Mouse (Mus musculus) CH12.LX (cell line): ENCODE measurements around the gene St7. TPM values are rescaled to one million over a fixed set of nuclear protein-coding genes. Genes with fewer than 3 reads are reported as not detected.

Experiments used
- DNase-seq: peaks from one replicate; pipeline ENCODE4 v3.0.0-alpha.2; 2013; ENCODE audit errors: extremely low read depth
- H3K27ac ChIP-seq: 2 replicates; pipeline ENCODE4 v1.5.1; 2012; ENCODE audit warnings: low read depth, mild to moderate bottlenecking, control low read depth, moderate library complexity; ENCODE audit not compliant: insufficient read depth
- H3K27me3 ChIP-seq: replicated peaks from 2 replicates; pipeline ENCODE3; 2012; ENCODE audit warnings: inconsistent platforms
- H3K36me3 ChIP-seq, 2 experiments: replicated peaks in 1 of 2; 2 replicates each; pipeline versions ENCODE3 to v1.6.1; 2012; ENCODE audit warnings: inconsistent platforms in 1 of 2, low read length in 1 of 2, mild to moderate bottlenecking in 1 of 2, mixed read lengths in 1 of 2, moderate library complexity in 1 of 2; ENCODE audit not compliant: control insufficient read depth in 1 of 2, insufficient read depth in 1 of 2
- H3K4me1 ChIP-seq, 2 experiments: 2 replicates each; pipeline ENCODE4 v1.6.1; 2012; ENCODE audit warnings: inconsistent platforms in 1 of 2, moderate library complexity in 1 of 2; ENCODE audit not compliant: insufficient read depth in 2 of 2, control insufficient read depth in 1 of 2
- H3K4me2 ChIP-seq: 2 replicates; pipeline ENCODE4 v1.6.1; 2012; ENCODE audit warnings: low read depth, mild to moderate bottlenecking, control low read depth; ENCODE audit not compliant: poor library complexity, insufficient read depth, severe bottlenecking
- H3K4me3 ChIP-seq, 3 experiments: fragments of 150-350 bp in 1 of 3; sonication (generic) in 1 of 3; replicated peaks in 1 of 3; 2 replicates each; pipeline versions ENCODE3 to v1.5.1; 2011 to 2012; ENCODE audit warnings: low read depth in 2 of 3, low read length in 2 of 3, mild to moderate bottlenecking in 2 of 3, moderate library complexity in 2 of 3, control low read depth in 1 of 3, improper control_type of control experiment in 1 of 3, inconsistent platforms in 1 of 3, mixed read lengths in 1 of 3; ENCODE audit not compliant: poor library complexity in 1 of 3
- H3K79me2 ChIP-seq: replicated peaks from 2 replicates; pipeline ENCODE4 v1.6.1; 2012; ENCODE audit warnings: mild to moderate bottlenecking, moderate library complexity; ENCODE audit not compliant: control insufficient read depth, poor library complexity, insufficient read depth, severe bottlenecking; ENCODE audit errors: extremely low read depth
- H3K9ac ChIP-seq: 2 replicates; pipeline ENCODE4 v1.6.1; 2012; ENCODE audit warnings: low read depth, mild to moderate bottlenecking, control low read depth, moderate library complexity; ENCODE audit not compliant: insufficient read depth
- H3K9me3 ChIP-seq: replicated peaks from 2 replicates; pipeline ENCODE3; 2012; ENCODE audit warnings: low read length, inconsistent platforms, mixed read lengths
- BHLHE40 ChIP-seq: IDR thresholded peaks from 2 replicates; pipeline ENCODE4 v1.6.1; 2011; ENCODE audit warnings: mild to moderate bottlenecking, low read depth, low read length, improper control_type of control experiment
- E2F4 ChIP-seq: IDR thresholded peaks from 2 replicates; pipeline ENCODE4 v1.6.1; 2011; ENCODE audit warnings: low read depth, low read length, improper control_type of control experiment; ENCODE audit not compliant: insufficient replicate concordance
- ELF1 ChIP-seq: IDR thresholded peaks from 2 replicates; pipeline ENCODE4 v1.6.1; 2014; ENCODE audit warnings: low read depth, mild to moderate bottlenecking, inconsistent platforms, low read length, improper control_type of control experiment
- EP300 ChIP-seq: IDR thresholded peaks from 2 replicates; pipeline ENCODE4 v1.6.1; 2011; ENCODE audit warnings: low read length, improper control_type of control experiment
- GABPA ChIP-seq: IDR thresholded peaks from 2 replicates; pipeline ENCODE4 v1.6.1; 2012; ENCODE audit warnings: low read depth, low read length, improper control_type of control experiment, inconsistent platforms; ENCODE audit not compliant: insufficient replicate concordance
- HCFC1 ChIP-seq: IDR thresholded peaks from 2 replicates; pipeline ENCODE4 v1.6.1; 2012; ENCODE audit warnings: low read depth, mild to moderate bottlenecking, inconsistent platforms, low read length, improper control_type of control experiment
- IRF4 ChIP-seq: IDR thresholded peaks from 2 replicates; pipeline ENCODE4 v1.6.1; 2014; ENCODE audit warnings: low read depth, mild to moderate bottlenecking, inconsistent platforms, low read length, improper control_type of control experiment
- JUN ChIP-seq: IDR thresholded peaks from 2 replicates; pipeline ENCODE4 v1.6.1; 2011; ENCODE audit warnings: low read depth, mild to moderate bottlenecking, low read length, improper control_type of control experiment, moderate library complexity; ENCODE audit not compliant: insufficient read depth
- JUND ChIP-seq: conservative IDR thresholded peaks from 2 replicates; pipeline ENCODE4 v1.6.1; 2011; ENCODE audit warnings: low read depth, low read length, improper control_type of control experiment
- KAT2A ChIP-seq: IDR thresholded peaks from 2 replicates; pipeline ENCODE4 v1.6.1; 2012; ENCODE audit warnings: low read length, improper control_type of control experiment, inconsistent platforms; ENCODE audit not compliant: insufficient replicate concordance
- MAZ ChIP-seq: IDR thresholded peaks from 2 replicates; pipeline ENCODE4 v1.6.1; 2012; ENCODE audit warnings: low read depth, mild to moderate bottlenecking, inconsistent platforms, low read length, improper control_type of control experiment, moderate library complexity
- MEF2A ChIP-seq: IDR thresholded peaks from 2 replicates; pipeline ENCODE4 v1.6.1; 2014; ENCODE audit warnings: low read depth, mild to moderate bottlenecking, inconsistent platforms, low read length, improper control_type of control experiment, borderline replicate concordance
- MYC ChIP-seq: IDR thresholded peaks from 2 replicates; pipeline ENCODE4 v1.6.1; 2011; ENCODE audit warnings: low read depth, mild to moderate bottlenecking, improper control_type of control experiment, low read length
- NELFE ChIP-seq: IDR thresholded peaks from 2 replicates; pipeline ENCODE4 v1.6.1; 2011; ENCODE audit warnings: low read depth, low read length, improper control_type of control experiment
- NRF1 ChIP-seq: IDR thresholded peaks from 2 replicates; pipeline ENCODE4 v1.6.1; 2014; ENCODE audit warnings: low read depth, mild to moderate bottlenecking, inconsistent platforms, low read length, improper control_type of control experiment, moderate library complexity
- PAX5 ChIP-seq: IDR thresholded peaks from 2 replicates; pipeline ENCODE4 v1.6.1; 2012; ENCODE audit warnings: low read length, inconsistent platforms, mixed read lengths
- POLR2A ChIP-seq: IDR thresholded peaks from 2 replicates; pipeline ENCODE4 v1.6.1; 2011; ENCODE audit warnings: low read depth, mild to moderate bottlenecking, improper control_type of control experiment, low read length
- RCOR1 ChIP-seq: conservative IDR thresholded peaks from 2 replicates; pipeline ENCODE4 v1.6.1; 2012; ENCODE audit warnings: low read depth, mild to moderate bottlenecking, inconsistent platforms, low read length, improper control_type of control experiment
- SIN3A ChIP-seq: IDR thresholded peaks from 2 replicates; pipeline ENCODE4 v1.6.1; 2012; ENCODE audit warnings: low read length, improper control_type of control experiment, inconsistent platforms
- SMC3 ChIP-seq: IDR thresholded peaks from 2 replicates; pipeline ENCODE4 v1.6.1; 2011; ENCODE audit warnings: low read depth, low read length, improper control_type of control experiment
- TBP ChIP-seq: conservative IDR thresholded peaks from 2 replicates; pipeline ENCODE4 v1.6.1; 2011; ENCODE audit warnings: low read depth, low read length, improper control_type of control experiment
- TCF12 ChIP-seq: IDR thresholded peaks from 2 replicates; pipeline ENCODE4 v1.6.1; 2014; ENCODE audit warnings: low read depth, mild to moderate bottlenecking, inconsistent platforms, low read length, improper control_type of control experiment
- UBTF ChIP-seq: IDR thresholded peaks from 2 replicates; pipeline ENCODE4 v1.6.1; 2012; ENCODE audit warnings: low read depth, mild to moderate bottlenecking, inconsistent platforms, low read length, improper control_type of control experiment, moderate library complexity
- USF1 ChIP-seq: IDR thresholded peaks from 2 replicates; pipeline ENCODE4 v1.6.1; 2014; ENCODE audit warnings: low read depth, mild to moderate bottlenecking, inconsistent platforms, low read length, improper control_type of control experiment
- USF2 ChIP-seq: conservative IDR thresholded peaks from 2 replicates; pipeline ENCODE4 v1.6.1; 2011; ENCODE audit warnings: low read depth, low read length, improper control_type of control experiment
- ZC3H11A ChIP-seq: IDR thresholded peaks from 2 replicates; pipeline ENCODE4 v1.6.1; 2012; ENCODE audit warnings: low read depth, mild to moderate bottlenecking, inconsistent platforms, low read length, improper control_type of control experiment
- ZKSCAN1 ChIP-seq: IDR thresholded peaks from 2 replicates; pipeline ENCODE4 v1.6.1; 2012; ENCODE audit warnings: low read depth, inconsistent platforms, low read length, improper control_type of control experiment, borderline replicate concordance
- ZMIZ1 ChIP-seq: IDR thresholded peaks from 2 replicates; pipeline ENCODE4 v1.6.1; 2012; ENCODE audit warnings: low read depth, mild to moderate bottlenecking, inconsistent platforms, low read length, improper control_type of control experiment
- ZNF384 ChIP-seq: IDR thresholded peaks from 2 replicates; pipeline ENCODE4 v1.6.1; 2012; ENCODE audit warnings: low read depth, low read length, improper control_type of control experiment, inconsistent platforms
- dilution Hi-C: fragments of 300-500 bp; cut with MboI; formaldehyde crosslinking; loops from 2 replicates; pipeline ENCODE4 v1.14.3; 2020; ENCODE audit warnings: low sequenced_read_pairs; ENCODE audit not compliant: extremely low pct_unique_long_range_greater_than_20kb, extremely low pct_ligation_motif_present
- in situ Hi-C: fragments of 300-500 bp; cut with MboI; formaldehyde crosslinking; loops from 3 replicates; pipeline ENCODE4 v1.14.3; 2019; ENCODE audit warnings: low sequenced_read_pairs, low pct_ligation_motif_present, low pct_unique_long_range_greater_than_20kb, mixed read lengths
- polyA plus RNA-seq: library from polyadenylated mRNA; unstranded; fragments of >175 nt; gene quantifications from 2 replicates; pipeline ENCODE4 v1.2.1, GENCODE M21; 2012; ENCODE audit warnings: low read depth; ENCODE audit not compliant: insufficient read length
- total RNA-seq, 2 experiments: library from RNA; depleted of rRNA; stranded (reverse); fragments of 300-350 nt in 1 of 2; fragments of >200 nt in 1 of 2; gene quantifications; 2 replicates each; pipeline ENCODE4 v1.2.3; 2012 to 2014

The St7 gene
- total and polyA plus RNA-seq, 3 experiments, result 33.9 to 64.1 (median 35.3) TPM

DNA sequence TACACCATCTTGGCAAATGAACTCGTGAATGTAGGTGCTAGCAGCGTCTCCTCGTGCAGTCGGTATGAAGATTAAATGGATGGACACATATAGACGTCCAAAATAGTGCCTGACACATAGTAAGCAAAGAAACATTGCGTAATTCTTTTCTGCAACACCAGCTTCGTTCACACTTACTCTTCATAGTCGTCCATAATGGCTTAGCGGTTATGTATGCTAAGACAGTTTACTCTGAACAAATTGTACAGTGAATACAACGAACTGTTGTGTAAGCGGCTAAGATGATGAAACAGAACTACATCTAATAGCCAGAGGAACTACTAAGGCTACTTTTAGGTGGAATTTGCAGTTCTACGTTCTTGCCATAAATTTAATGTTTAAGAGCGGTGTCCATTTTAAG is 55.0 kb downstream of the St7 start:
- no peak for DNase-seq
- TF ChIP-seq USF2, result no peak
- no peak for TF ChIP-seq SIN3A
- no peak for TF ChIP-seq TBP
- no peak for TF ChIP-seq GABPA
- TF ChIP-seq POLR2A, result no peak
- TF ChIP-seq HCFC1, result no peak
- no peak for TF ChIP-seq TCF12
- no peak for TF ChIP-seq NRF1
- TF ChIP-seq PAX5, result no peak
- no peak for TF ChIP-seq RCOR1
- no peak for TF ChIP-seq SMC3
- TF ChIP-seq MAZ, result no peak
- no peak for TF ChIP-seq UBTF
- TF ChIP-seq MEF2A, result no peak
- dilution Hi-C loops, result no loop called here
- Histone ChIP-seq H3K4me2 (no peak overlapping the region), H3K4me3 (no peak overlapping the region), H3K4me1 (peaks cover 11 to 57% of the 10 kb centered on the region in 2 experiments), H3K9ac (no peak overlapping the region), H3K9me3 (no peaks in the 10 kb centered on the region), H3K27me3 (no peaks in the 10 kb centered on the region), H3K36me3 (peaks cover 0 to 6% of the 10 kb centered on the region in 2 experiments), H3K27ac (no peak overlapping the region), H3K79me2 (peaks cover 18% of the 10 kb centered on the region)
- in situ Hi-C loops, result loop anchor here (25.0 kb wide), 1 partner anchor 690 kb away; no protein-coding TSS in a partner anchor

DNA sequence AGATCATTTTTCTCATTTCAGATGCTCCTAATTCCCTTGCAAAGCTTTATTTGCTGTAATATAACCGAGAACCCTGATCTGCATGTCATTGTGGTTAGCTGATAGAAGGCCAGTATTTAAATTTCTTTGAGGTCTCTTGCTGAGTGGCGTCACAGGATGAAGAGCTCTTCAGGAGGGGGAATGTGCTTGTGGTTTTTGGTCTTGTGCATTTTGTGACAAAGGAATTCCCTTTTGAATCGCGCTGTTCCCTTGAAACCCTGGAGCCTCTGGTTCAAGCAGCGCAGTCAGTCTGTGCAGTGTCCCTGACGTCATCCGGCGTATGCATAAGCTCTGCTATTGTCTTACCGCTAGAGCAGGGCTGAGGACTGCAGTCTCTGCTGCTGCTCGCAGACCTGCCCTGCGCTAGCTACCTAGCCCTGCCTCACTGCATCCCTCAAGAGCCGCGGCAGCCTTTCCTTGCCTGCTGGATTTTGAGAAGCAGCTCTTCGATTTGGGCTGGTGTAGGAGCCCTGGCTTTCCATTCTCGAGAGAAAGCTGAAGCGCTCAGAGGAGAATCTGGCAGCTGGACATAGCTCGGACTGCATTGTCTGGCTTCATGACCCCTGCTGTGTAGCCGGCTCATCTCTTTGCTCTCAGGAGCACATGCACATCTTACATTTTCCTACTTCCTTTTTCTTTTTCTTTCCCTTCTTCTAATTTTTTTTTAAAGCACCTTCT is 56.3 kb downstream of the St7 start:
- peak; percentile 95 for DNase-seq
- H3K79me2 ChIP-seq, result peaks cover 23% of the 10 kb centered on the region
- in situ Hi-C loops, result loop anchor here (25.0 kb wide), 1 partner anchor 688 kb away; no protein-coding TSS in a partner anchor
- H3K4me1 ChIP-seq, result peaks cover 9 to 55% of the 10 kb centered on the region in 2 experiments
- H3K4me3 ChIP-seq, result peak overlapping the region; percentile 53 to 62 (median 55)
- peak overlapping the region; percentile 44; the same call in 1 of the 2 replicates for H3K9ac ChIP-seq
- peak overlapping the region; percentile 24; the same call in 1 of the 2 replicates for H3K4me2 ChIP-seq
- peaks cover 2 to 11% of the 10 kb centered on the region in 2 experiments for H3K36me3 ChIP-seq
- H3K9me3 ChIP-seq, result no peaks in the 10 kb centered on the region
- no peaks in the 10 kb centered on the region for H3K27me3 ChIP-seq
- peak overlapping the region; percentile 79 for H3K27ac ChIP-seq
- dilution Hi-C loops, result no loop called here
- no peak; the same call in 1 of the 2 replicates for TF ChIP-seq JUND
- peak; percentile 75; the same call in 1 of the 2 replicates for TF ChIP-seq TCF12
- peak; percentile 36; the same call in 1 of the 2 replicates for TF ChIP-seq MYC
- TF ChIP-seq PAX5, result no peak
- TF ChIP-seq NELFE, result peak; percentile 65; the same call in 1 of the 2 replicates
- no peak for TF ChIP-seq ELF1
- 0 out of 2 replicates have a peak, but pooled peaks have one; percentile 8 for TF ChIP-seq SMC3
- TF ChIP-seq IRF4, result peak; percentile 77
- no peak for TF ChIP-seq USF1
- TF ChIP-seq BHLHE40, result peak; percentile 98
- TF ChIP-seq EP300, result peak; percentile 67
- no peak for TF ChIP-seq GABPA
- TF ChIP-seq ZMIZ1, result peak; percentile 68
- peak; percentile 79 for TF ChIP-seq MEF2A
- peak; percentile 11; the same call in 1 of the 2 replicates for TF ChIP-seq NRF1
- TF ChIP-seq JUN, result peak; percentile 70; the same call in 1 of the 2 replicates
- no peak; the same call in 1 of the 2 replicates for TF ChIP-seq RCOR1
- TF ChIP-seq ZNF384, result no peak; the same call in 1 of the 2 replicates
- TF ChIP-seq KAT2A, result no peak
- TF ChIP-seq ZKSCAN1, result no peak
- TF ChIP-seq SIN3A, result no peak; the same call in 1 of the 2 replicates
- TF ChIP-seq HCFC1, result no peak; the same call in 1 of the 2 replicates
- TF ChIP-seq USF2, result no peak
- no peak for TF ChIP-seq E2F4
- no peak for TF ChIP-seq ZC3H11A
